Comparison of ENCODE assay signal across 8 mouse cellular contexts in the genomic region with DNA sequence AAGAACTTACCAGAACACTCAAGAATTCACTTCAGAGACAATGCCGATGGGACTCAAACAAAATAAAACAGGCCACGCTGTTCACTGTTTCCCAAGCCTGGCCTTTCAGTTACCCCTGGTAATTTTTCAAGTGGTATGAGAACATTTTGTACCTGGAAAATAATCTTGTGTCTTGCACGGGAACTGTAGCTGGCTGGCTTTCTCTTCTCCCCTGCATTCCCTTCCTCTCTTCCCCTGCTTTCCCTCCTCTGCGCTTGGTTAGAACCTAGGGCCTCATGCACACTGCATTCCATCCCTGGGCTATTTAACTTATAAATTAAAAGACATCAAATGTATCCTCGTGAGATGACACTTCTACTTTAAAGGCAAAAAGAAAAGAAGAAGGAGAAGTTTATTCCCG.
DNase-seq lines count a peak whose midpoint lies in the region; ATAC-seq and TF ChIP-seq lines count a peak whose summit lies in the region.

No protein-coding gene starts in this region.

- H3K9ac ChIP-seq in lung, embryonic 14.5 days: peak overlapping the region; percentile 10; the same call in 1 of the 2 replicates
- H3K9ac ChIP-seq in limb, embryonic 11.5 days (ENCODE audit: low read length): 0 out of 2 replicates have a peak overlapping the region, but pooled peaks have one; percentile 60

- TF ChIP-seq POLR2A in olfactory bulb, adult 2 months (IDR thresholded peaks at IDR 0.05; ENCODE audit: insufficient read depth, low read depth, low read length): no peak

- TF ChIP-seq CTCF in lung, embryonic 14.5 days (IDR thresholded peaks at IDR 0.05; ENCODE audit: low read depth): no peak
- TF ChIP-seq CTCF in olfactory bulb, adult 2 months (IDR thresholded peaks at IDR 0.05; ENCODE audit: insufficient read depth, low read depth, low read length): no peak

- DNase-seq in lung, embryonic 14.5 days: no peak
- DNase-seq in lung, adult 18-20 months: no peak
- DNase-seq in forebrain, embryonic 10.5 days (ENCODE audit: extremely low spot score, low spot score): no peak
- no peak for DNase-seq in limb, embryonic 11.5 days (ENCODE audit: low spot score)
- no peak for DNase-seq in cerebellum, postnatal 4 days (ENCODE audit: low spot score in 2 of 2)
- DNase-seq in natural killer cell, adult 2 months (ENCODE audit: low spot score in 2 of 2): no peak
- DNase-seq in left cerebral cortex, adult 18-20 months (ENCODE audit: low spot score in 2 of 2): no peak

- no peaks in the 10 kb centered on the region for H3K4me1 ChIP-seq in lung, embryonic 14.5 days (ENCODE audit: insufficient read depth)
- H3K4me1 ChIP-seq in forebrain, embryonic 10.5 days: peaks cover 17% of the 10 kb centered on the region
- H3K4me1 ChIP-seq in limb, embryonic 11.5 days (ENCODE audit: control insufficient read depth, insufficient read depth, low read length): 0 out of 2 replicates have a peak, but pooled peaks cover 2% of the 10 kb centered on the region
- H3K4me1 ChIP-seq in olfactory bulb, adult 2 months (ENCODE audit: control insufficient read depth, insufficient read depth, low read length): peaks cover 6% of the 10 kb centered on the region

- H3K4me2 ChIP-seq in lung, embryonic 14.5 days: peak overlapping the region; percentile 71
- peak overlapping the region; percentile 47 for H3K4me2 ChIP-seq in limb, embryonic 11.5 days (ENCODE audit: low read depth, severe bottlenecking)

- 27% methylated on average over 6 of the region's 6 CpGs for WGBS in lung, embryonic 14.5 days
- WGBS in forebrain, embryonic 10.5 days: 36% methylated on average over 6 of the region's 6 CpGs
- 39% methylated on average over 6 of the region's 6 CpGs for WGBS in limb, embryonic 11.5 days
- 55% methylated on average over 6 of the region's 6 CpGs for WGBS in olfactory bulb, adult 2 months

- ATAC-seq in lung, embryonic 14.5 days (ENCODE audit: insufficient read depth): no peak
- ATAC-seq in limb, embryonic 11.5 days (ENCODE audit: insufficient number of reproducible peaks, low FRiP score, low TSS enrichment, low read depth): no peak; the same call in 1 of the 2 replicates

- no peaks in the 10 kb centered on the region for H3K27me3 ChIP-seq in lung, embryonic 14.5 days (ENCODE audit: insufficient read depth, low read length)
- H3K27me3 ChIP-seq in forebrain, embryonic 10.5 days (ENCODE audit: poor library complexity, severe bottlenecking): peaks cover 86% of the 10 kb centered on the region
- no peaks in the 10 kb centered on the region for H3K27me3 ChIP-seq in limb, embryonic 11.5 days (ENCODE audit: control insufficient read depth, insufficient read depth, low read length)

- peak overlapping the region; percentile 71; the same call in 1 of the 2 replicates for H3K27ac ChIP-seq in lung, embryonic 14.5 days (ENCODE audit: low read depth)
- peak overlapping the region; percentile 75 for H3K27ac ChIP-seq in forebrain, embryonic 10.5 days
- 0 out of 2 replicates have a peak overlapping the region, but pooled peaks have one; percentile 49 for H3K27ac ChIP-seq in limb, embryonic 11.5 days (replicated peaks; ENCODE audit: low read depth, low read length)
- no peak overlapping the region for H3K27ac ChIP-seq in olfactory bulb, adult 2 months (ENCODE audit: insufficient read depth, low read depth, low read length)

- H3K9me3 ChIP-seq in lung, embryonic 14.5 days (ENCODE audit: low read depth, low read length): no peaks in the 10 kb centered on the region
- H3K9me3 ChIP-seq in forebrain, embryonic 10.5 days: no peaks in the 10 kb centered on the region
- H3K9me3 ChIP-seq in limb, embryonic 11.5 days (ENCODE audit: control insufficient read depth, low read length): no peaks in the 10 kb centered on the region

- peak overlapping the region; percentile 36 for H3K4me3 ChIP-seq in lung, embryonic 14.5 days (ENCODE audit: low read depth, low read length)
- H3K4me3 ChIP-seq in forebrain, embryonic 10.5 days: peak overlapping the region; percentile 53
- H3K4me3 ChIP-seq in limb, embryonic 11.5 days (ENCODE audit: low read depth, low read length): peak overlapping the region; percentile 29
- peak overlapping the region; percentile 45; the same call in 1 of the 2 replicates for H3K4me3 ChIP-seq in olfactory bulb, adult 2 months (ENCODE audit: insufficient read depth, low read depth, low read length)

- H3K36me3 ChIP-seq in lung, embryonic 14.5 days (ENCODE audit: insufficient read depth): no peaks in the 10 kb centered on the region
- H3K36me3 ChIP-seq in forebrain, embryonic 10.5 days (replicated peaks): no peaks in the 10 kb centered on the region
- H3K36me3 ChIP-seq in limb, embryonic 11.5 days (ENCODE audit: control insufficient read depth, insufficient read depth, low read length): no peaks in the 10 kb centered on the region
